Mouse (Mus musculus) heart, embryonic 12.5 days (tissue): Measurements from ENCODE around the gene Thap8. TPM values are rescaled to one million over a fixed set of nuclear protein-coding genes. Genes with fewer than 3 reads are reported as not detected.

Experiments
- ATAC-seq: fragments of 200-750 bp; cut with Nextera tagmentation; 2 replicates; pipeline ENCODE4 v1.8.0; 2017; ENCODE audit warnings: moderate TSS enrichment, moderate library complexity; ENCODE audit not compliant: insufficient number of reproducible peaks, low FRiP score
- H3K27ac ChIP-seq: fragments of 300-500 bp; sonication (generic); 2 replicates; pipeline ENCODE4 v1.5.1; 2016; ENCODE audit warnings: mild to moderate bottlenecking, moderate library complexity; ENCODE audit not compliant: poor library complexity, severe bottlenecking
- H3K27me3 ChIP-seq: fragments of 300-500 bp; sonication (generic); replicated peaks from 2 replicates; pipeline ENCODE4 v1.6.1; 2016; ENCODE audit warnings: mild to moderate bottlenecking, moderate library complexity
- H3K36me3 ChIP-seq: fragments of 300-500 bp; sonication (generic); 2 replicates; pipeline ENCODE4 v1.6.1; 2016; ENCODE audit warnings: mild to moderate bottlenecking, moderate library complexity
- H3K4me1 ChIP-seq: fragments of 300-500 bp; sonication (generic); replicated peaks from 2 replicates; pipeline ENCODE4 v1.6.1; 2016; ENCODE audit warnings: mild to moderate bottlenecking
- H3K4me2 ChIP-seq: fragments of 300-500 bp; sonication (generic); 2 replicates; pipeline ENCODE4 v1.6.1; 2016; ENCODE audit warnings: mild to moderate bottlenecking, moderate library complexity
- H3K4me3 ChIP-seq: fragments of 300-500 bp; sonication (generic); 2 replicates; pipeline ENCODE4 v1.5.1; 2016; ENCODE audit warnings: mild to moderate bottlenecking
- H3K9ac ChIP-seq: fragments of 300-500 bp; sonication (generic); 2 replicates; pipeline ENCODE4 v1.6.1; 2016; ENCODE audit warnings: mild to moderate bottlenecking, moderate library complexity
- H3K9me3 ChIP-seq: fragments of 300-500 bp; sonication (generic); replicated peaks from 2 replicates; pipeline ENCODE4 v1.6.1; 2016; ENCODE audit warnings: mild to moderate bottlenecking, moderate library complexity
- WGBS: fragments of 180-500 bp; shearing (Covaris S2); methylation state at CpG from one replicate; pipeline ENCODE4 v1.1.7; 2016; 5-methylcytosine and 5-hydroxymethylcytosine counted together
- polyA plus RNA-seq: library from polyadenylated mRNA; unstranded; fragments of >200 nt; fragmentation: Nextera tagmentation; extraction: Ambion mirVana; gene quantifications from 2 replicates; pipeline ENCODE4 v1.2.1, GENCODE M21; 2016

The Thap8 gene
- polyA plus RNA-seq, 1 experiment from 2014 or later: 0.32 TPM

- no peak for ATAC-seq
- H3K9me3 ChIP-seq: no peaks in the 10 kb centered on the region
- WGBS: 56% methylated on average over 8 of the region's 8 CpGs
- H3K27me3 ChIP-seq: peaks cover 5% of the 10 kb centered on the region; the same call in 1 of the 2 replicates
- no peak overlapping the region for H3K27ac ChIP-seq
- H3K4me3 ChIP-seq: no peak overlapping the region
- H3K4me1 ChIP-seq: peaks cover 5% of the 10 kb centered on the region
- H3K9ac ChIP-seq: no peak overlapping the region
- no peaks in the 10 kb centered on the region for H3K36me3 ChIP-seq
- no peak overlapping the region for H3K4me2 ChIP-seq
Observed at GRCm38 (mm10) chr7:30286701-30287410, 7.0 kb downstream of the Thap8 start.

GRCm38 (mm10) chr7:30288046-30288445, 8.2 kb downstream of the Thap8 start:
- 58% methylated on average over 6 of the region's 6 CpGs for WGBS
- Histone ChIP-seq H3K4me1 (peaks cover 8% of the 10 kb centered on the region), H3K36me3 (no peaks in the 10 kb centered on the region), H3K4me2 (no peak overlapping the region), H3K9ac (no peak overlapping the region), H3K4me3 (no peak overlapping the region), H3K27me3 (peaks cover 5% of the 10 kb centered on the region; the same call in 1 of the 2 replicates), H3K9me3 (no peaks in the 10 kb centered on the region), H3K27ac (no peak overlapping the region)
- ATAC-seq: no peak

GRCm38 (mm10) chr7:30289071-30289713, 9.3 kb downstream of the Thap8 start:
- no peak overlapping the region for H3K27ac ChIP-seq
- WGBS: 56% methylated on average over 7 of the region's 7 CpGs
- H3K4me3 ChIP-seq: no peak overlapping the region
- ATAC-seq: no peak
- H3K4me1 ChIP-seq: peaks cover 13% of the 10 kb centered on the region; the same call in 1 of the 2 replicates
- H3K36me3 ChIP-seq: no peaks in the 10 kb centered on the region
- H3K27me3 ChIP-seq: peaks cover 5% of the 10 kb centered on the region; the same call in 1 of the 2 replicates
- no peak overlapping the region for H3K9ac ChIP-seq
- H3K9me3 ChIP-seq: no peaks in the 10 kb centered on the region
- no peak overlapping the region for H3K4me2 ChIP-seq

- no peaks in the 10 kb centered on the region for H3K36me3 ChIP-seq
- H3K4me2 ChIP-seq: no peak overlapping the region
- WGBS: 53% methylated on average over 10 of the region's 10 CpGs
- 0 out of 2 replicates have a peak, but pooled peaks have one; percentile 40 for ATAC-seq
- no peak overlapping the region for H3K9ac ChIP-seq
- H3K4me3 ChIP-seq: no peak overlapping the region
- no peak overlapping the region for H3K27ac ChIP-seq
- no peaks in the 10 kb centered on the region for H3K9me3 ChIP-seq
- H3K27me3 ChIP-seq: peaks cover 5% of the 10 kb centered on the region; the same call in 1 of the 2 replicates
- peaks cover 13% of the 10 kb centered on the region; the same call in 1 of the 2 replicates for H3K4me1 ChIP-seq
Observed at GRCm38 (mm10) chr7:30289714-30290399, 10.0 kb downstream of the Thap8 start.

GRCm38 (mm10) chr7:30291215-30292131, 11.6 kb downstream of the Thap8 start, which contains the start of gene Clip3:
Clip3 (plus strand) TSS chr7:30291728.
- H3K4me1 ChIP-seq: peaks cover 13% of the 10 kb centered on the region; the same call in 1 of the 2 replicates

DNA sequence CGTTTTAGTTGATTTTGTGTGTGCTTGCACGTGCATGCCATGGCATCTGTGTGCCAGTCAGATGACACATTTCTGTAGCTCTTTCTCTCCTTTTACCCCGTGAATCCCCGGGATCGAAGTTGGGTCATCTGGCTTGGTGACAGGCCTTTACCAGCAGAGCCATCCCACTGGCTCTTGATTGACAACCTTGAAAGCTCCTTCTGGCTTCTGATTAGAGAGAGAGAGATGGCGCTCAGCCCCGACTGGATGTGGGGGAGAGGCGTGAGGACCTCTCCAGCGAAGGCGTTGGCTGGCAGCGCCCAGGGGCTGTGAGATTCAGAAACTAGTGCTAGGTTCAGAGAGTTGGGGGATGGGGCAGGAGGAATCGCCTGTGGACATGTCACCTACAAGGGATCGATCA, 13.9 kb downstream of the Thap8 start:
- H3K9ac ChIP-seq: no peak overlapping the region
- peaks cover 5% of the 10 kb centered on the region; the same call in 1 of the 2 replicates for H3K27me3 ChIP-seq
- H3K9me3 ChIP-seq: no peaks in the 10 kb centered on the region
- peaks cover 19% of the 10 kb centered on the region for H3K36me3 ChIP-seq
- peaks cover 13% of the 10 kb centered on the region; the same call in 1 of the 2 replicates for H3K4me1 ChIP-seq
- 54% methylated on average over 13 of the region's 13 CpGs for WGBS
- H3K4me2 ChIP-seq: no peak overlapping the region
- ATAC-seq: no peak
- H3K4me3 ChIP-seq: no peak overlapping the region
- no peak overlapping the region for H3K27ac ChIP-seq

More at GRCm38 (mm10) chr7:30291215-30292131, 11.6 kb downstream of the Thap8 start, which contains the start of gene Clip3:
- no peak within 1 kb of the TSS for H3K27ac ChIP-seq
- 7% methylated on average over 35 of the region's 35 CpGs for WGBS
- H3K9me3 ChIP-seq: no peaks in the 10 kb centered on the region
- peaks cover 4% of the 10 kb centered on the region; the same call in 1 of the 2 replicates for H3K36me3 ChIP-seq
- peaks cover 5% of the 10 kb centered on the region; the same call in 1 of the 2 replicates for H3K27me3 ChIP-seq
- peak within 1 kb of the TSS; percentile 66 for H3K4me2 ChIP-seq
- peak within 1 kb of the TSS; percentile 62 for H3K9ac ChIP-seq
- peak; percentile 30; the same call in 1 of the 2 replicates for ATAC-seq
- H3K4me3 ChIP-seq: peak within 1 kb of the TSS; percentile 59

DNA sequence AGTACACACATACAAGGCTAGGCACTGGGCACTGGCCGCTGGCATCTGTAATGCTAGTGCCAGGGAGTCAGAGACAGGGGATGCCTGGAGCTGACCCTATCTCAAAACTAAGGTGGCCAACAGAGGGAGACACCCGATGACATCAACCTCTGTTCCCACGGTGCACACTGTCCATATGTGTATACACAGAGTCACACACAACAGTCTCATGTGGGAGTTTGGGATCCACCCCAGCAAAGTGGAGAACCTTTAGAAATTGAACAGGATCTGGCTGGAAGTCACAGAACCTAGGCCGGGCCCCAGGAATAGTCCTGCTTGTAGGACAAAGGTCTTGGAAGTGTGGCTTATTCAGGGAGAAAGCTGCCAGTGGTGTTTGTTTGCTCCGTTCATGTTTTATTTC, 14.4 kb downstream of the Thap8 start:
- Histone ChIP-seq H3K27me3 (peaks cover 1% of the 10 kb centered on the region; the same call in 1 of the 2 replicates), H3K4me1 (peaks cover 13% of the 10 kb centered on the region; the same call in 1 of the 2 replicates), H3K36me3 (peaks cover 24% of the 10 kb centered on the region), H3K27ac (no peak overlapping the region), H3K4me3 (no peak overlapping the region), H3K9me3 (no peaks in the 10 kb centered on the region), H3K4me2 (no peak overlapping the region), H3K9ac (no peak overlapping the region)
- WGBS: 81% methylated on average over 5 of the region's 5 CpGs
- no peak for ATAC-seq

DNA sequence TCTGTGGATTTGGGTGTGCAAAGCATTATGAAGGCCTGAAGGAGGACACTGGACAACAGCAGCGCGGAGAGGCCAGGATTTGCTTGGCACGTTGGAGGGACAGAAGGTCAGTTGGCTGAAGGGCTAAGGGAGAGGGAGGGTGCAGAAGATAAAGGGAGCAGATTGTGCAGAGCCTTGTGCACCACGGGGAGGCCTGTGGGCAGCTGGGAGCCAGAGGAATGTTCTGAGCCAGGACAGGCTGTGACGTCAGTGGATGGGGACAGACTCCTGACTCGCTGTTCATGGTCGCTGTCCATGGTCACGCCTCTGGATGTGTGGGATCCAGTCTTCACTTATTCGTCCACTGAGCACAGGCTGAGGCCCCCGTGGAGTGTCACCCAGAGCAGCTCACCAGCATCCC, 15.2 kb downstream of the Thap8 start:
- Histone ChIP-seq H3K9ac (no peak overlapping the region), H3K4me3 (no peak overlapping the region), H3K4me1 (peaks cover 13% of the 10 kb centered on the region; the same call in 1 of the 2 replicates), H3K36me3 (peaks cover 25% of the 10 kb centered on the region), H3K9me3 (no peaks in the 10 kb centered on the region), H3K27ac (no peak overlapping the region), H3K27me3 (no peaks in the 10 kb centered on the region), H3K4me2 (no peak overlapping the region)
- ATAC-seq: no peak
- 36% methylated on average over 10 of the region's 10 CpGs for WGBS

GRCm38 (mm10) chr7:30296816-30297215, 16.9 kb downstream of the Thap8 start:
- H3K9ac ChIP-seq: no peak overlapping the region
- no peak overlapping the region for H3K4me2 ChIP-seq
- no peaks in the 10 kb centered on the region for H3K27me3 ChIP-seq
- ATAC-seq: no peak
- 0 out of 2 replicates have a peak, but pooled peaks cover 8% of the 10 kb centered on the region for H3K4me1 ChIP-seq
- H3K36me3 ChIP-seq: peaks cover 27% of the 10 kb centered on the region
- no peaks in the 10 kb centered on the region for H3K9me3 ChIP-seq
- H3K27ac ChIP-seq: no peak overlapping the region
- H3K4me3 ChIP-seq: no peak overlapping the region
- WGBS: 82% methylated on average over 15 of the region's 15 CpGs

- no peak overlapping the region for H3K4me3 ChIP-seq
- no peaks in the 10 kb centered on the region for H3K9me3 ChIP-seq
- 0 out of 2 replicates have a peak, but pooled peaks cover 5% of the 10 kb centered on the region for H3K4me1 ChIP-seq
- ATAC-seq: no peak
- no peak overlapping the region for H3K9ac ChIP-seq
- H3K4me2 ChIP-seq: no peak overlapping the region
- WGBS: 73% methylated on average over 16 of the region's 16 CpGs
- H3K27ac ChIP-seq: no peak overlapping the region
- peaks cover 31% of the 10 kb centered on the region for H3K36me3 ChIP-seq
- no peaks in the 10 kb centered on the region for H3K27me3 ChIP-seq
Observed at GRCm38 (mm10) chr7:30297266-30297665, 17.4 kb downstream of the Thap8 start.
